Mouse (Mus musculus) forebrain, embryonic 14.5 days (tissue): ENCODE measurements around the gene Cdx4. TPM values are rescaled to one million over a fixed set of nuclear protein-coding genes. Genes with fewer than 3 reads are reported as not detected.

ENCODE experiments used
- ATAC-seq: fragments of 200-750 bp; cut with Nextera tagmentation; 2 replicates; pipeline ENCODE4 v1.8.0; 2017; ENCODE audit warnings: mild to moderate bottlenecking, moderate library complexity
- DNase-seq: peaks from one replicate; pipeline ENCODE4 v3.0.0-alpha.2; 2015; ENCODE audit warnings: low spot score
- H3K27ac ChIP-seq: fragments of 300-500 bp; sonication (generic); 2 replicates; pipeline ENCODE4 v1.5.1; 2014; ENCODE audit warnings: low read depth, mild to moderate bottlenecking, control low read depth, low read length, moderate library complexity
- H3K27me3 ChIP-seq: fragments of 300-500 bp; sonication (generic); replicated peaks from 2 replicates; pipeline ENCODE4 v1.6.1; 2014; ENCODE audit warnings: low read length, control low read depth, mixed read lengths; ENCODE audit not compliant: control insufficient read depth, insufficient read depth
- H3K36me3 ChIP-seq: fragments of 300-500 bp; sonication (generic); 2 replicates; pipeline ENCODE4 v1.6.1; 2014; ENCODE audit warnings: low read length, control low read depth; ENCODE audit not compliant: control insufficient read depth, insufficient read depth
- H3K4me1 ChIP-seq: fragments of 300-500 bp; sonication (generic); 2 replicates; pipeline ENCODE4 v1.6.1; 2014; ENCODE audit warnings: antibody characterized with exemption, low read length, control low read depth; ENCODE audit not compliant: control insufficient read depth, insufficient read depth
- H3K4me2 ChIP-seq: fragments of 300-500 bp; sonication (generic); 2 replicates; pipeline ENCODE4 v1.6.1; 2014; ENCODE audit warnings: mild to moderate bottlenecking, control low read depth, low read length
- H3K4me3 ChIP-seq: fragments of 300-500 bp; sonication (generic); 2 replicates; pipeline ENCODE4 v1.5.1; 2014; ENCODE audit warnings: low read depth, low read length, control low read depth
- H3K9ac ChIP-seq: fragments of 300-500 bp; sonication (generic); 2 replicates; pipeline ENCODE4 v1.6.1; 2014; ENCODE audit warnings: mild to moderate bottlenecking, low read length, control low read depth, moderate library complexity
- H3K9me3 ChIP-seq: fragments of 300-500 bp; sonication (generic); replicated peaks from 2 replicates; pipeline ENCODE4 v1.6.1; 2016; ENCODE audit warnings: low read length, control low read depth, mixed read lengths; ENCODE audit not compliant: control insufficient read depth
- WGBS: fragments of 180-500 bp; shearing (Covaris S2); extraction: QIAGEN DNeasy Blood & Tissue Kit; methylation state at CpG from one replicate; pipeline ENCODE4 v1.1.7; 2014; 5-methylcytosine and 5-hydroxymethylcytosine counted together
- polyA plus RNA-seq: library from polyadenylated mRNA; unstranded; fragments of >200 nt; fragmentation: Nextera tagmentation; extraction: Ambion mirVana; gene quantifications from 2 replicates; pipeline ENCODE4 v1.2.1, GENCODE M21; 2014

Gene Cdx4
- polyA plus RNA-seq, 1 experiment from 2014 or later: not detected

- H3K27me3 ChIP-seq: peaks cover 9% of the 10 kb centered on the region; the same call in 1 of the 2 replicates
Observed at GRCm38 (mm10) chrX:103314146-103314545, 7.1 kb upstream of the Cdx4 start.

GRCm38 (mm10) chrX:103325900-103326299 lies 4.7 kb downstream of the Cdx4 start:
- DNase-seq: no peak
- H3K9me3 ChIP-seq: no peaks in the 10 kb centered on the region
- no peak overlapping the region for H3K4me3 ChIP-seq
- 87% methylated on average over 3 of the region's 3 CpGs for WGBS
- ATAC-seq: no peak
- no peak overlapping the region for H3K27ac ChIP-seq
- peaks cover 25% of the 10 kb centered on the region for H3K27me3 ChIP-seq
- no peaks in the 10 kb centered on the region for H3K36me3 ChIP-seq
- no peak overlapping the region for H3K4me2 ChIP-seq
- H3K4me1 ChIP-seq: no peaks in the 10 kb centered on the region
- no peak overlapping the region for H3K9ac ChIP-seq

More at GRCm38 (mm10) chrX:103314146-103314545, 7.1 kb upstream of the Cdx4 start:
- Histone ChIP-seq H3K27ac (no peak overlapping the region), H3K36me3 (no peaks in the 10 kb centered on the region), H3K4me3 (no peak overlapping the region), H3K9me3 (no peaks in the 10 kb centered on the region), H3K9ac (no peak overlapping the region), H3K4me2 (no peak overlapping the region), H3K4me1 (no peaks in the 10 kb centered on the region)
- DNase-seq (no peak), ATAC-seq (no peak)
- 90% methylated on average over 6 of the region's 6 CpGs for WGBS

- Histone ChIP-seq H3K9ac (no peak overlapping the region), H3K27me3 (no peaks in the 10 kb centered on the region), H3K9me3 (no peaks in the 10 kb centered on the region), H3K27ac (no peak overlapping the region), H3K36me3 (no peaks in the 10 kb centered on the region), H3K4me3 (no peak overlapping the region), H3K4me2 (no peak overlapping the region), H3K4me1 (no peaks in the 10 kb centered on the region)
- DNase-seq: no peak
- ATAC-seq: no peak
- 75% methylated on average over 8 of the region's 8 CpGs for WGBS
Observed at GRCm38 (mm10) chrX:103329386-103329785, 8.2 kb downstream of the Cdx4 start.

GRCm38 (mm10) chrX:103331125-103331858 lies 10.1 kb downstream of the Cdx4 start:
- WGBS: 68% methylated on average over 5 of the region's 5 CpGs
- no peak overlapping the region for H3K4me3 ChIP-seq
- no peak overlapping the region for H3K9ac ChIP-seq
- H3K27me3 ChIP-seq: no peaks in the 10 kb centered on the region
- DNase-seq: no peak
- ATAC-seq: no peak
- no peak overlapping the region for H3K27ac ChIP-seq
- no peaks in the 10 kb centered on the region for H3K4me1 ChIP-seq
- H3K36me3 ChIP-seq: no peaks in the 10 kb centered on the region
- no peaks in the 10 kb centered on the region for H3K9me3 ChIP-seq
- no peak overlapping the region for H3K4me2 ChIP-seq

- H3K4me1 ChIP-seq: no peaks in the 10 kb centered on the region
- DNase-seq: no peak
- ATAC-seq: no peak
- 56% methylated on average over 3 of the region's 3 CpGs for WGBS
- H3K27ac ChIP-seq: no peak overlapping the region
- H3K27me3 ChIP-seq: no peaks in the 10 kb centered on the region
- no peak overlapping the region for H3K4me2 ChIP-seq
- no peaks in the 10 kb centered on the region for H3K9me3 ChIP-seq
- no peaks in the 10 kb centered on the region for H3K36me3 ChIP-seq
- H3K4me3 ChIP-seq: no peak overlapping the region
- no peak overlapping the region for H3K9ac ChIP-seq
Observed at GRCm38 (mm10) chrX:103341369-103342113, 20.3 kb downstream of the Cdx4 start.

- Histone ChIP-seq H3K27ac (no peak overlapping the region), H3K4me3 (peak overlapping the region; percentile 51), H3K4me2 (peak overlapping the region; percentile 58), H3K27me3 (peaks cover 12% of the 10 kb centered on the region; the same call in 1 of the 2 replicates), H3K9me3 (no peaks in the 10 kb centered on the region), H3K36me3 (no peaks in the 10 kb centered on the region), H3K4me1 (0 out of 2 replicates have a peak, but pooled peaks cover 2% of the 10 kb centered on the region), H3K9ac (no peak overlapping the region)
- peak; percentile 32 for ATAC-seq
- DNase-seq: no peak
- WGBS: 44% methylated on average over 5 of the region's 5 CpGs
Observed at GRCm38 (mm10) chrX:103355784-103356183, 34.6 kb downstream of the Cdx4 start.

GRCm38 (mm10) chrX:103356287-103356686 lies 35.1 kb downstream of the Cdx4 start, which contains the start of gene Chic1:
TSS of gene Chic1 (plus strand) at chrX:103356476.
- WGBS: 22% methylated on average over 34 of the region's 34 CpGs

GRCm38 (mm10) chrX:103356761-103357236 lies 35.6 kb downstream of the Cdx4 start:
- 23% methylated on average over 24 of the region's 24 CpGs for WGBS
- peak; percentile 17 for DNase-seq
- Histone ChIP-seq H3K4me3 (peak overlapping the region; percentile 51), H3K36me3 (no peaks in the 10 kb centered on the region), H3K9ac (peak overlapping the region; percentile 62), H3K9me3 (no peaks in the 10 kb centered on the region), H3K27me3 (peaks cover 12% of the 10 kb centered on the region; the same call in 1 of the 2 replicates), H3K27ac (peak overlapping the region; percentile 68), H3K4me1 (0 out of 2 replicates have a peak, but pooled peaks cover 2% of the 10 kb centered on the region), H3K4me2 (peak overlapping the region; percentile 58)
- ATAC-seq: peak; percentile 75

More at GRCm38 (mm10) chrX:103356287-103356686, 35.1 kb downstream of the Cdx4 start, which contains the start of gene Chic1:
- Histone ChIP-seq H3K9me3 (no peaks in the 10 kb centered on the region), H3K27me3 (peaks cover 12% of the 10 kb centered on the region; the same call in 1 of the 2 replicates), H3K36me3 (no peaks in the 10 kb centered on the region), H3K27ac (peak within 1 kb of the TSS; percentile 68), H3K9ac (peak within 1 kb of the TSS; percentile 62), H3K4me3 (peak within 1 kb of the TSS; percentile 51), H3K4me1 (0 out of 2 replicates have a peak, but pooled peaks cover 2% of the 10 kb centered on the region), H3K4me2 (peak within 1 kb of the TSS; percentile 58)
- peak; percentile 96 for ATAC-seq
- DNase-seq: peak; percentile 92
